In the genomic region with DNA sequence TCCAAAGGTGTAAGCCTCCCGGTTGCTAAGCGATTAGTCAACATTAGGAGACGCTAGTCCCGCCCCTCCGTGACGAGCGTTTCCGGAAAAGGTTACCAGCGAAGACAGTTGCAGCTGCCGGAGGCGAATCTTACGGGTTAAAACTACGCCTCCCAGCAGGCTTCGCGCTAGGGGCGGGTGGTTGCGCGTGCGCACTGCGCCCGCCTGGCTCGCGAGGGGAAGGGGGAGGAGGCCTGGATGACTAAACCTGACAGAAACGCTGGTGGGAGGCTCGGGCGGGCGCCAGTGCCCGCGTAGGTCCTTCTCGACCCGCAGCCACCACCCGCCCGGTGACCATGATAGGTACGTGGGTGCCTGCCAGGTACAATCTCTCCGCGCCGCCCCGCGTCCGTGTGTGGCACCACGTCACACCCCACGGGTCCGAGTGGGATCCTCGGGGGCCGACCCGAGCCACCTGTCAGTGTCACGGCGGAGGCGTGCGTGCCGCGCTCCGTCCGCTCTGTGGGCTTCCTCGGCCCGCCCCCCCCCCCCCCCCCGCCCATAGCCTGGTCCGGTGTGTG, we compare ENCODE assay signal across 8 mouse cellular contexts. TPM values are rescaled to one million over a fixed set of nuclear protein-coding genes. Genes with fewer than 3 reads are reported as not detected.
A peak's percentile ranks its signal among the peaks of the same experiment; 100 is the strongest.
DNase-seq lines count a peak whose midpoint lies in the region; ATAC-seq and TF ChIP-seq lines count a peak whose summit lies in the region.

A gene (minus strand): TSS at position 164 of the 560 bp plus-strand sequence.
A gene (plus strand): TSS at position 237 of the 560 bp plus-strand sequence.

- no peak for TF ChIP-seq CTCF in lung, adult 2 months (IDR thresholded peaks at IDR 0.05; ENCODE audit: insufficient read depth, low read length)

- H3K27me3 ChIP-seq in forebrain, embryonic 15.5 days: no peaks in the 10 kb centered on the region

- peak within 1 kb of the TSS; percentile 63 for H3K4me2 ChIP-seq in forebrain, embryonic 15.5 days (replicated peaks)

- no peaks in the 10 kb centered on the region for H3K9me3 ChIP-seq in ES-E14 (ENCODE audit: control insufficient read depth, insufficient read depth, low read depth, low read length)
- no peaks in the 10 kb centered on the region for H3K9me3 ChIP-seq in forebrain, embryonic 15.5 days

- H3K4me1 ChIP-seq in ES-E14 (ENCODE audit: control insufficient read depth in 2 of 2, insufficient read depth in 2 of 2, low read length in 2 of 2, poor library complexity in 1 of 2): peaks cover 0 to 4% of the 10 kb centered on the region in 2 experiments; a peak in 1 of 4 replicates
- peaks cover 11% of the 10 kb centered on the region for H3K4me1 ChIP-seq in forebrain, embryonic 15.5 days
- no peaks in the 10 kb centered on the region; the same call in 1 of the 2 replicates for H3K4me1 ChIP-seq in lung, adult 2 months (ENCODE audit: control insufficient read depth, insufficient read depth, low read length)

- peak; percentile 54; the same call in 1 of the 2 replicates for TF ChIP-seq POLR2A in lung, adult 2 months (IDR thresholded peaks at IDR 0.05; ENCODE audit: borderline replicate concordance, extremely low read depth, low read depth, low read length)

- no peak within 1 kb of the TSS for H3K27ac ChIP-seq in ES-E14 (ENCODE audit: insufficient read depth, low read depth, low read length, poor library complexity, severe bottlenecking)
- H3K27ac ChIP-seq in forebrain, embryonic 15.5 days (replicated peaks): peak within 1 kb of the TSS; percentile 41; the same call in 1 of the 2 replicates

- peak; percentile 98 for ATAC-seq in forebrain, embryonic 15.5 days (replicated peaks)
- peak; percentile 98 for ATAC-seq in neutrophil, adult 5-6 weeks (ENCODE audit: extremely low read depth, insufficient number of reproducible peaks, low FRiP score, poor library complexity, severe bottlenecking)

- H3K4me3 ChIP-seq in ES-E14 (ENCODE audit: insufficient read depth in 1 of 2, low read depth in 1 of 2, low read length in 2 of 2, poor library complexity in 1 of 2, severe bottlenecking in 1 of 2): peak within 1 kb of the TSS; percentile 66 to 81
- H3K4me3 ChIP-seq in forebrain, embryonic 15.5 days: peak within 1 kb of the TSS; percentile 51
- H3K4me3 ChIP-seq in lung, adult 2 months (replicated peaks; ENCODE audit: extremely low read depth, low read depth, low read length): peak within 1 kb of the TSS; percentile 91

- in situ Hi-C loops in ES-E14 (cut with MboI; ENCODE audit: low sequenced_read_pairs in 2 of 2, unreplicated experiment in 2 of 2): no loop called here

- H3K9ac ChIP-seq in ES-E14 (ENCODE audit: insufficient read depth, low read depth, low read length, poor library complexity, severe bottlenecking): peak within 1 kb of the TSS; percentile 88
- peak within 1 kb of the TSS; percentile 61 for H3K9ac ChIP-seq in forebrain, embryonic 15.5 days (replicated peaks)

- under 1% methylated on average over 49 of the region's 58 CpGs for WGBS in forebrain, embryonic 15.5 days
- WGBS in lung, adult 2 months: under 1% methylated on average over 54 of the region's 58 CpGs

- intact Hi-C loops in heart, postnatal 25 days (cut with DNase I): no loop called here

- peak; percentile 98 for DNase-seq in ES-E14 (ENCODE audit: low read depth, low spot score)
- DNase-seq in cerebellum, adult 11-12 months: peak; percentile 99
- peak; percentile 96 for DNase-seq in heart, postnatal 25 days (ENCODE audit: low spot score)
- peak; percentile 98 for DNase-seq in layer of hippocampus, adult 18-20 months (ENCODE audit: low spot score in 2 of 2)
- DNase-seq in lung, adult 2 months: peak; percentile 97
- DNase-seq in thymus, adult 18-20 months: peak; percentile 96 to 97

- no peaks in the 10 kb centered on the region for H3K36me3 ChIP-seq in ES-E14 (ENCODE audit: control insufficient read depth, insufficient read depth, low read length, poor library complexity, severe bottlenecking)
- H3K36me3 ChIP-seq in forebrain, embryonic 15.5 days: no peaks in the 10 kb centered on the region

TF ChIP-seq in ES-E14, 5 proteins besides CTCF, POLR2A, EP300 and RAD21:
- TF ChIP-seq HCFC1 (IDR thresholded peaks at IDR 0.05; ENCODE audit: borderline replicate concordance, insufficient read depth, low read length) (peak; percentile 93), ZC3H11A (IDR thresholded peaks at IDR 0.05; ENCODE audit: borderline replicate concordance, low read depth, low read length) (no peak), CHD2 (IDR thresholded peaks at IDR 0.05; ENCODE audit: low read depth, low read length) (no peak)

RNA-seq across cellular contexts. Expression of the first gene that starts in this region (rescaled TPM):
- 0.27 TPM in 1 of 2 replicates, not detected in the other for total RNA-seq in ES-E14 (2012; rRNA removed)
- polyA plus RNA-seq in forebrain, embryonic 15.5 days (2015; fragmentation: Nextera tagmentation; extraction: Ambion mirVana): 6.2 and 9.7 TPM in 2 replicates
- total RNA-seq in heart, postnatal 25 days (2021): 1 to 10 TPM; 1.1 to 1.2 TPM
- total RNA-seq in layer of hippocampus, adult 18-20 months (2021): 10 to 100 TPM; 19.9 to 23.8 TPM
- polyA plus RNA-seq in lung, adult 2 months (2012; rRNA removed): 2.5 and 3.5 TPM in 2 replicates
- total RNA-seq in neutrophil, adult 5-6 weeks (2017): 0.25 and 0.35 TPM in 2 replicates

RNA-seq across cellular contexts. Expression of the second gene that starts in this region (rescaled TPM):
- 1.6 and 1.7 TPM in 2 replicates for total RNA-seq in ES-E14 (2012; rRNA removed)
- polyA plus RNA-seq in forebrain, embryonic 15.5 days (2015; fragmentation: Nextera tagmentation; extraction: Ambion mirVana): 2.6 and 3.6 TPM in 2 replicates
- total RNA-seq in heart, postnatal 25 days (2021): 1 to 10 TPM; 8.7 to 9.2 TPM
- 10 to 100 TPM; 16.6 to 16.8 TPM for total RNA-seq in layer of hippocampus, adult 18-20 months (2021)
- 3.0 and 3.1 TPM in 2 replicates for polyA plus RNA-seq in lung, adult 2 months (2012; rRNA removed)
- 0.12 TPM in 1 of 2 replicates, not detected in the other for total RNA-seq in neutrophil, adult 5-6 weeks (2017)

Comparison
In these comparisons a context has a peak if more than half of its experiments do, and no peak if none do; other contexts are left out.
1. RNA of the first gene that starts in this region (total RNA-seq): 19.9 to 23.8 TPM in layer of hippocampus, adult 18-20 months; 1.1 to 1.2 TPM in heart, postnatal 25 days, 0.25 to 0.35 TPM in neutrophil, adult 5-6 weeks and 0.27 TPM in ES-E14; every median in the first group is over 4 times any median in the second.
2. Peak in ATAC-seq in neutrophil, adult 5-6 weeks; RNA of the genes that start here not detected or under 1 TPM.
3. Peak in every context shown above with its lines, with median percentiles within 50 percentile points of each other: DNase-seq and H3K4me3 ChIP-seq.